Mouse (Mus musculus) left cerebral cortex, adult 2 months (tissue): ENCODE measurements around the gene Syngr4. TPM values are rescaled to one million over a fixed set of nuclear protein-coding genes. Genes with fewer than 3 reads are reported as not detected.
"Not testable (repeated sequence)": the region's sequence is repeated elsewhere in the genome, so short reads cannot be mapped to it uniquely, and the experiment has no call there.

Experiments
- DNase-seq, 2 experiments: peaks; one replicate each; pipeline ENCODE4 v3.0.0; 2021 to 2022; ENCODE audit warnings: low spot score in 2 of 2, mixed read lengths in 1 of 2; ENCODE audit errors: extremely low spot score in 1 of 2
- H3K27ac ChIP-seq: fragments of 200-600 bp; 2 replicates; pipeline ENCODE4 v1.8.1; 2022
- H3K4me3 ChIP-seq: fragments of 200-600 bp; 2 replicates; pipeline ENCODE4 v1.8.1; 2022
- CTCF ChIP-seq: fragments of 200-600 bp; IDR thresholded peaks from 2 replicates; pipeline ENCODE4 v1.8.1; 2022; ENCODE audit warnings: antibody characterized with exemption, mild to moderate bottlenecking, moderate library complexity
- intact Hi-C: fragments of 180-260 bp; cut with DNase I; formaldehyde crosslinking; loops from one replicate; pipeline ENCODE4 v1.15.1; 2025
- total RNA-seq, 2 experiments: library from RNA; stranded (reverse); gene quantifications; 2 replicates each; pipeline ENCODE4 v1.2.3; 2021

The Syngr4 gene
- total RNA-seq, 2 experiments from 2014 or later, result not detected

DNA sequence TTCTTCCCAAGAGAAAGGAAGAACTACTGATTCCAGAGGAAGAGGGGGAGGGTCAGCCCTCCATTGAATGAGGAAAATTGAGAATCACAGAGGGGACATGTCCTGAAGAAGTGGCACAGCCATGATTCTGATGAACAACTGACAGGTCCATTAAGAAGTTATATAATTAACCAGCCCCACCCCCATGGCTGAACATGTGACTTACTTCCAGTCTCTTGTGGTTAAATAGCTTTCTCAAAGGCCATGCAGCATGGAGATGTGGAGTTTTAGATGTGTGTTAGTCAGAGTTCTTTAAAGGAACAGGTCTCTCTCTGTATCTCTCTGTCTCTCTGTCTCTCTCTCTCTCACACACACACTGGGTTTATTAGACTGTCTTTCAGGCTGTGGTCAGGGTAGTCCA is 11.9 kb upstream of the Syngr4 start:
- intact Hi-C loops, result no loop called here
- no peak for DNase-seq
- Histone ChIP-seq H3K4me3 (no peak overlapping the region), H3K27ac (no peak overlapping the region)
- TF ChIP-seq CTCF, result no peak

DNA sequence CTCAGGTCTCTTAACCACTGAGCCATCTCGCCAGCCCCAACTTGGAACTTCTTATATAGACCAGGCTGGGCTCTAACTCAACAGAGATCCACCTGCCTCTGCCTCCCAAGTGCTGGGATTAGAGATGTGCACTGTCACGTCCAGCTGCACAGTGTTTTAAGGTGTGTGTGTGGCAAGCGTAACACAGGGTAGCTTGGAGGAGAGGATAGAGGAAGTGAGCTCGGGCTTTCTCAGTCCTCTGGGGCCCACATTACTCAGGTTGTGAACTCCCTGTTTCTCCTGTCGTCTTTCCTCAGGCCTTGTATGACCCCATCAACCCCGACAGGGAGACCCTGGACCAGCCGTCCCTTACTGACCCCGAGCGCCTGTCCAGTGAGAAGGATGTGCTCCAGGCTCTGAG is 10.1 kb upstream of the Syngr4 start:
- TF ChIP-seq CTCF, result no peak
- H3K27ac ChIP-seq, result no peak overlapping the region
- no peak overlapping the region for H3K4me3 ChIP-seq
- no peak for DNase-seq
- intact Hi-C loops, result no loop called here

GRCm38 (mm10) chr7:45902481-45903002 is 6.0 kb upstream of the Syngr4 start:
- H3K27ac ChIP-seq, result no peak overlapping the region
- intact Hi-C loops, result no loop called here
- DNase-seq, result no peak

GRCm38 (mm10) chr7:45901562-45901961 is 5.0 kb upstream of the Syngr4 start:
- Histone ChIP-seq H3K27ac (no peak overlapping the region), H3K4me3 (no peak overlapping the region)
- DNase-seq, result no peak
- TF ChIP-seq CTCF, result no peak
- intact Hi-C loops, result no loop called here

More at GRCm38 (mm10) chr7:45902481-45903002, 6.0 kb upstream of the Syngr4 start:
- TF ChIP-seq CTCF, result no peak
- H3K4me3 ChIP-seq, result no peak overlapping the region

DNA sequence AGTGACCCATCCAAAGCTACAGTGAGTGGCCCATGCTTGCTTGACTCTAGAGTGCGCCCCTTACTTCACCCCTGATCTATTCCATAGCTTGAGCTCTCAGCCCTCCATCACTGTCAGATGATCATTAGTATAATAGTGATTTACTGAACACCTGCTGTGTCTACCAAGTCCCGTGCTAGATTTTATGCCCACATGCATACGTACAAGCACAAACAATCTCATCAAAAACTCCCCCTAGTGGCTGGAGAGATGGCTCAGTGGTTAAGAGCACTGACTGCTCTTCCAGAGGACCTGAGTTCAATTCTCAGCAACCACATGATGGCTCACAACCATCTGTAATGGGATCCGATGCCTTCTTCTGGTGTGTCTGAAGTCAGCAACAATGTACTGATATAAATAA is 1.6 kb upstream of the Syngr4 start:
- DNase-seq, H3K4me3 ChIP-seq, intact Hi-C loops: not testable (repeated sequence)
- peak; percentile 50 for TF ChIP-seq CTCF
- peak overlapping the region; percentile 94; the same call in 1 of the 2 replicates for H3K27ac ChIP-seq

DNA sequence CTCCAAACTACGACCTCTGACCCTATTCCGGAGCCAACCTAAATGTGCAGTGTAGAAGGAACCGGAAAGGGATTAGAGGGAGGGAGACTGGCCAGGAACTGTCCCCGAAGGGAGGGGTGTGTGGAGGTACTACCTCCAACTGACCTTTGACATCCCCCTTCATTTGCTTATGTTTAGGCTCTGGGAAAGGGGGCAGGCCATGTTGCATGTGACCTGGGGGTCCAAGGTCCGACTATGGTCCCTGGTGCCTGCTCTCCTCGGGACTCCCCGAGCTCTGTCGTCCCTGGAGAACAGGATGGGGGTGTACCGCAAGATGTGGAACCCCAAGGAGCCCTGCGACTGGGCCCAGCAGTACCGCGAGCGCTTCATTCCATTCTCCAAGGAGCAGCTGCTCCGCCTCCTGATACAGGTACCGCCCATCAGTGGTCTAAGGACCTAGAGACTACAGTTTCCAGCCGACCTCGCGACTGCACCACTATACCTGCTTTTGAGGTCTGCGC is 794 bp upstream of the Syngr4 start:
- peak overlapping the region; percentile 69 for H3K4me3 ChIP-seq
- DNase-seq, result peak; percentile 53 to 55
- no peak for TF ChIP-seq CTCF
- peak overlapping the region; percentile 94 for H3K27ac ChIP-seq
- intact Hi-C loops, result loop anchor here (2.0 kb wide), 1 partner anchor 25 kb away; no protein-coding TSS in a partner anchor

- intact Hi-C loops, result loop anchor here (2.0 kb wide), 1 partner anchor 27 kb away; no protein-coding TSS in a partner anchor
- H3K27ac ChIP-seq, result no peak overlapping the region
- DNase-seq, result no peak
- TF ChIP-seq CTCF, result no peak
- no peak overlapping the region for H3K4me3 ChIP-seq
These were observed 490 bp downstream of the Syngr4 start for GRCm38 (mm10) chr7:45895931-45896516.

GRCm38 (mm10) chr7:45892651-45893050 is 3.9 kb downstream of the Syngr4 start:
- Histone ChIP-seq H3K27ac (no peak overlapping the region), H3K4me3 (no peak overlapping the region)
- intact Hi-C loops, result no loop called here
- no peak for DNase-seq
- no peak for TF ChIP-seq CTCF

DNA sequence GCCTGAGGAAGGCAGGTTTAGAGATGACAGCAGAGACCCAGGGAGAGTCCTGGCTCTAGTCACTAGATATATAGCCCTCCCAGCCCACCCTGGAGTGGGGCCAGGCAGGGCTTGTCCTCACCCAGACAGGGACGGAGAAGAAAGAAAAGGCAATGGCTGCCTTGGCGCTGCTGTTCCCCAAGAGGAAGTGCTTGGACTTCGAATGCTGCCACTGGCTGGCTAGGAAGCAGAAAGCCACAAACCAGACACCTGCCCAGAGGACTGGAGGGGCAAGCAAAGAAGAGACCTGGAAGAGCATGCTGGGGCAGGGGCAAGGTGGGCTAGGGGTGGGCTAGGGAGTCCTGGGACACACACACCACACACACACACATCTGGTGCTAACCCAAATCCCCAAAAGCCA is 9.3 kb downstream of the Syngr4 start:
- Histone ChIP-seq H3K27ac (no peak overlapping the region), H3K4me3 (no peak overlapping the region)
- DNase-seq, result no peak
- intact Hi-C loops, result no loop called here
- TF ChIP-seq CTCF, result no peak

DNA sequence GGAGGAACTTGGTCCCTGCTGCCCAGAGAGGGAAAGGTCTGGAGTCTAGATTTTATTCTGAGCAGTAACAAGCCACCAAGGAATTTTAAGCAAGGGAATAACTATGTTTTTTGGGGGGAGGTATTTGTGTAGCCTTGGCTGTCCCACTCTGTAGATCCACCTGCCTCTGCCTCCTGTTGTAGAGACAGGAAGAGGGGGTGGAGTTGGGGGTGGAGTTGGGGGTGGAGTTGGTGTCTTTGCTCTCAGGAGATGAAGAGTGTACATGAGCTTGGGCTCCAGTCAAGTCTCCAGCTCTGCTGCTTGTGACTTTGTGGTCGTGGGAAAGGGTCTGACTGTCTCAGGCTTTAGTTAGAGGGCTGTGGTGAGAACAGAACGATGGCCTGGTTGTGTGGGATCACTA is 15.5 kb downstream of the Syngr4 start:
- intact Hi-C loops, result no loop called here
- TF ChIP-seq CTCF, result no peak
- Histone ChIP-seq H3K4me3 (no peak overlapping the region), H3K27ac (no peak overlapping the region)
- DNase-seq, result no peak

DNA sequence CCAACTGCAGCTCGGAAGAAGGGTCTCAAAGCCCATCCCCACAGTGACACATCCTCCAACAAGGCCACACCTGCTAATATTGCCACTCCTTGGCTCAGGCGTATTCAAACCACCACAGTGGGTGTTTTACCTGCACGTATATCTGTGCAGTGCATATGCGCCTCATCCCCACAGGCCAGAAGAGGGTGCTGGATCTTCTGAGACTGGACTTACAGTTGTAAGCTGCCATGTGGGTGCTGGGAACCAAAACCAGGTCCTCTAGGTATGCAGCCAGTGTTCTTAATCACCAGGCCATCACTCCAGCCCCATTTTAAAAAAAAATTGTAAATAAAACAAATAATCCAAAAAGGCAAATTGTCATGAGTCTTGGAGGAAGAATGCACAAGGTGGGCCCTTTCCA is 16.0 kb downstream of the Syngr4 start:
- intact Hi-C loops, result no loop called here

GRCm38 (mm10) chr7:45878278-45878677 is 18.2 kb downstream of the Syngr4 start, which contains the start of gene Grin2d:
Gene Grin2d, minus strand, starts transcription at chr7:45878378.
- not testable (repeated sequence) for DNase-seq

More for the DNA sequence above, 16.0 kb downstream of the Syngr4 start:
- TF ChIP-seq CTCF, result no peak
- H3K27ac ChIP-seq, result no peak overlapping the region
- no peak overlapping the region for H3K4me3 ChIP-seq
- DNase-seq, result no peak

GRCm38 (mm10) chr7:45876895-45877294 is 19.6 kb downstream of the Syngr4 start:
- H3K4me3 ChIP-seq, result no peak overlapping the region
- DNase-seq, result no peak
- no peak for TF ChIP-seq CTCF
- intact Hi-C loops, result no loop called here
- no peak overlapping the region for H3K27ac ChIP-seq

More at GRCm38 (mm10) chr7:45878278-45878677, 18.2 kb downstream of the Syngr4 start, which contains the start of gene Grin2d:
- H3K27ac ChIP-seq, intact Hi-C loops, H3K4me3 ChIP-seq: not testable (repeated sequence)
